Mouse (Mus musculus) embryonic facial prominence, embryonic 11.5 days (tissue): ENCODE data around the gene Dnal1. TPM values are rescaled to one million over a fixed set of nuclear protein-coding genes. Genes with fewer than 3 reads are reported as not detected.

Source experiments
- ATAC-seq: fragments of 200-750 bp; cut with Nextera tagmentation; replicated peaks from 2 replicates; pipeline ENCODE4 v1.8.0; 2017; ENCODE audit warnings: low read depth; ENCODE audit not compliant: insufficient number of reproducible peaks, low FRiP score, low TSS enrichment
- DNase-seq: peaks from one replicate; pipeline ENCODE4 v3.0.0-alpha.2; 2015; ENCODE audit warnings: low spot score
- H3K27ac ChIP-seq: fragments of 300-500 bp; sonication (generic); replicated peaks from 2 replicates; pipeline ENCODE4 v1.5.1; 2014; ENCODE audit warnings: mild to moderate bottlenecking, low read depth, low read length, control low read depth
- H3K27me3 ChIP-seq: fragments of 300-500 bp; sonication (generic); 2 replicates; pipeline ENCODE4 v1.6.1; 2014; ENCODE audit warnings: mild to moderate bottlenecking, low read length, moderate library complexity, mixed read lengths; ENCODE audit not compliant: control insufficient read depth, insufficient read depth
- H3K36me3 ChIP-seq: fragments of 300-500 bp; sonication (generic); replicated peaks from 2 replicates; pipeline ENCODE4 v1.6.1; 2014; ENCODE audit warnings: low read depth, mild to moderate bottlenecking, low read length, moderate library complexity, mixed read lengths; ENCODE audit not compliant: control insufficient read depth, insufficient read depth
- H3K4me1 ChIP-seq: fragments of 300-500 bp; sonication (generic); 2 replicates; pipeline ENCODE4 v1.6.1; 2014; ENCODE audit warnings: low read length, mixed read lengths; ENCODE audit not compliant: control insufficient read depth, insufficient read depth
- H3K4me2 ChIP-seq: fragments of 300-500 bp; sonication (generic); 2 replicates; pipeline ENCODE4 v1.6.1; 2014; ENCODE audit warnings: low read depth, mild to moderate bottlenecking, control low read depth, low read length, moderate library complexity
- H3K4me3 ChIP-seq: fragments of 300-500 bp; sonication (generic); 2 replicates; pipeline ENCODE4 v1.5.1; 2014; ENCODE audit warnings: low read depth, low read length, control low read depth
- H3K9ac ChIP-seq: fragments of 300-500 bp; sonication (generic); replicated peaks from 2 replicates; pipeline ENCODE4 v1.6.1; 2014; ENCODE audit warnings: mild to moderate bottlenecking, control low read depth, low read length
- H3K9me3 ChIP-seq: fragments of 300-500 bp; sonication (generic); replicated peaks from 2 replicates; pipeline ENCODE4 v1.6.1; 2016; ENCODE audit warnings: mild to moderate bottlenecking, low read length, inconsistent platforms, mixed read lengths; ENCODE audit not compliant: control insufficient read depth
- WGBS: fragments of 180-500 bp; shearing (Covaris S2); extraction: QIAGEN DNeasy Blood & Tissue Kit; methylation state at CpG from one replicate; pipeline ENCODE4 v1.1.7; 2014; 5-methylcytosine and 5-hydroxymethylcytosine counted together
- polyA plus RNA-seq: library from polyadenylated mRNA; unstranded; fragments of >200 nt; fragmentation: Nextera tagmentation; extraction: Ambion mirVana; gene quantifications from 2 replicates; pipeline ENCODE4 v1.2.1, GENCODE M21; 2014

Gene Dnal1
- polyA plus RNA-seq, 1 experiment from 2014 or later = 6.8 TPM

DNA sequence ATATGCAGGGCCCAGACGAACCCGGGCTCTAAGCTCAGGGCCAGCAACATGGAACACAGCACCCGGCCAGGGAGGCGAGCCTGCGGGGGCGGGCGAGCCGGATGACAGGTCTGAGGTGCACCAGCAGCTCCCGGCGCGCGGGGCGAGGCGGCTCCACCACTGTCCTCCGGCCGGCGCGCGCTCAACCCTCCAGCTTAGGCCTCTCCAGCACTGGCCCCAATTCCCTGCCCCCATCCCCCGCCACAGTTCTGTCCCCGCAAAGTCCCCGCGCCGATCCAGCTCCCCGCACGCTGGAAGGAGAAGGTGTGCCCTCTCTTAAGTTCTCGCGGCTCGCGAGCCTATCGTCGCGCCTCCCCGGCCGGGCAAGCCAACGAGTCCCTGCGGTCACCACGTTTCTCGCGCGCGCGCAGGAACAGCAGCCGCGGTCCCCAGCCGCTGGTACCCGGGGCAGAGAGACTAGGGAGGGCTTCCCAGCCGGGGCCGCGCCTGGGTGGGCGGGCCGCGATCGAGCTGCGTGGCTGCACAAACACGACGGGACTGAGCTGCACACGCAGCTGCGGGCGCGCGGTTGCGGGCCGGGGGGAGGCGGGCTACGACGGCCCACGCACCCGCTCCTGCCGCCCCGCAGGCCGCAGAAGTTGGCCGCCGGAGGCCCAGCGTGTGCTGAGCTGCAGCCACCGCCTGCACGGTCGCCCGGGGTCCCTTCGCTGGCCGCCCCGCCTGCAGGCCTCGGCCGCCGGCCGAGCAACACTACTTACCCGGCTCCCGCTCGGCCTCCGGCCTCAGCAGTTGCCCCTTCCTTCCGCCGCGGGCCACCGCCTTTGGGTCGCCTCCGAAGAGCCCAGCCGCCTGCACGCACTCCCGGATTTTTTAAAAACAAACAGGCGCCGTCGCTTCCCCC is 78.8 kb downstream of the Dnal1 start:
- Histone ChIP-seq H3K27ac (peak overlapping the region; percentile 79), H3K4me2 (peak overlapping the region; percentile 99), H3K4me3 (peak overlapping the region; percentile 78), H3K9me3 (no peaks in the 10 kb centered on the region), H3K9ac (peak overlapping the region; percentile 70), H3K27me3 (no peaks in the 10 kb centered on the region), H3K4me1 (peaks cover 7% of the 10 kb centered on the region), H3K36me3 (no peaks in the 10 kb centered on the region)
- peak; percentile 36 for ATAC-seq
- under 1% methylated on average over 85 of the region's 102 CpGs for WGBS
- DNase-seq = peak; percentile 76

DNA sequence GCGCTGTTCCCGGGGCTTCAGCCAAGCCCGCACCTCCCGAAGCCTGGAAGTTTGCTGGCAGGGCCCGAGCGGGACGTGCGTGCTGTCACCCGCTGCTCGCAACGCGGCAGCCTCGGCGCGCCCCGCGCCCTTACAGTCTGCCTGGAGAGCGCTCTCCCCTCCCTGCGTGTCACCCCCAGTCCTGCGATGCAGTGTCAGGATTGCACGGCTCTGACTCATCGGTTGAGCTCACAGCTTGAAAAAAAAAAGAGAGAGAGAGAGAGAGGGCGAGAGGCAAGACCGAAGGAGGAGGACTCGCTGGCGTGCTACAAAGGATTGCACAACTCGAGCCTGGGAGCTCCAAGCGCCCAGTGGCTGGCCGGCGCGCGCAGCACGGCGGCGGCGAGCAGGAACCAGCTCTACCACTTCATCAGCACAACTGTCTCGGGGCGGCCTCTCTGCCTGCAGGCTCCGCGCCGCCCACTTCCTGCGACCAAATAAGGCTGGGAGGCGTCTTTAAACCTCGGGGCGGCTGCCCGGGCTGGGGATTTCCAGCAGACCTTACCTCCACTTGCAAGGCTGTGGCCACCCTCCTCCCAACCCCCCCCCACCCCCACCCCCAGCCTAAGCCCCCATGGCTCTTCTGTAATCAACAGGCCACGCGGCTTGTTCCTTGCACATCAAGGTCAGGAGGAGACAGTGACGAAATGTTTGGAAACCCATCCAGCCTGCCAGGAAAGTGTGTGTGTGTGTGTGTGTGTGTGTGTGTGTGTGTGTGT is 79.7 kb downstream of the Dnal1 start:
- peaks cover 6% of the 10 kb centered on the region for H3K4me1 ChIP-seq
- H3K4me3 ChIP-seq = peak overlapping the region; percentile 78
- H3K36me3 ChIP-seq = no peaks in the 10 kb centered on the region
- peak overlapping the region; percentile 79 for H3K27ac ChIP-seq
- H3K4me2 ChIP-seq = peak overlapping the region; percentile 99
- 0% methylated on average over 48 of the region's 49 CpGs for WGBS
- H3K9ac ChIP-seq = peak overlapping the region; percentile 70
- H3K27me3 ChIP-seq = no peaks in the 10 kb centered on the region
- DNase-seq (peak; percentile 94), ATAC-seq (peak; percentile 79)
- no peaks in the 10 kb centered on the region for H3K9me3 ChIP-seq

DNA sequence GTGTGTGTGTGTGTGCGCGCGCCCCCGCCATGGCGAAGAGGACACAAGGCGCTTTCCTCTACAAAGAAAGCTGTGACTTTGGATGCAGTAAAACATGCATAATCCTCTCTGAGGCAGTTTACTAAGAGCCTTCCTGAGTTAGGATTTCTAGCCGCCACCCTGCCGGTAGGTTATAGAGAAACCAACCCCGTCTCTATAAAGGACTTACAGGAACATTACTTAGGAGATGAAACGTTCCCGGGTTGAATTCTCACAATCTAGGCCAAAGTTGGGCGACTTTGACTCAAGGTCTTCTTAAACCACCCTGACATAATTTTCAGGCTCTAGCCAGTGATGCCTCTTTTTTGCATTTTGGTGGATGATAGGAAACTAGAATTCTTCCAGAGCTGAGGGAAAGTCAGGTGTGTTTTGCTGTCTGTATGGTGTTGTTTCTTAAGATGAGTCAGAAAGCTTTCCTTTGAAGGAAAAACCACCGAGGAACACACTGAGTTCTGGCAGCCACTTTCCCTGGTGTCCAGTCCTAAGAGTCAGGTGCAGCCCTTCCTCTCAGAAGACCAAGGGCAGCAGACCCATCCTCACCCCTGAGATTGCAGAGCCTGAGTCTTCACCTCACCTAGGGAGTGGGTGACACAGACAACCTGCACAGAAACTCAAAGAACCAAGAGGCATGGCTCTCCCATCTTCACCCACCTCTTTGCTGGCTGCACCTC is 80.4 kb downstream of the Dnal1 start:
- H3K27me3 ChIP-seq = no peaks in the 10 kb centered on the region
- WGBS = 10% methylated on average over 10 of the region's 13 CpGs
- H3K4me1 ChIP-seq = peaks cover 6% of the 10 kb centered on the region
- no peak overlapping the region for H3K27ac ChIP-seq
- H3K9ac ChIP-seq = peak overlapping the region; percentile 70
- H3K36me3 ChIP-seq = no peaks in the 10 kb centered on the region
- H3K4me3 ChIP-seq = peak overlapping the region; percentile 78
- ATAC-seq (no peak), DNase-seq (no peak)
- H3K9me3 ChIP-seq = no peaks in the 10 kb centered on the region
- peak overlapping the region; percentile 99 for H3K4me2 ChIP-seq

DNA sequence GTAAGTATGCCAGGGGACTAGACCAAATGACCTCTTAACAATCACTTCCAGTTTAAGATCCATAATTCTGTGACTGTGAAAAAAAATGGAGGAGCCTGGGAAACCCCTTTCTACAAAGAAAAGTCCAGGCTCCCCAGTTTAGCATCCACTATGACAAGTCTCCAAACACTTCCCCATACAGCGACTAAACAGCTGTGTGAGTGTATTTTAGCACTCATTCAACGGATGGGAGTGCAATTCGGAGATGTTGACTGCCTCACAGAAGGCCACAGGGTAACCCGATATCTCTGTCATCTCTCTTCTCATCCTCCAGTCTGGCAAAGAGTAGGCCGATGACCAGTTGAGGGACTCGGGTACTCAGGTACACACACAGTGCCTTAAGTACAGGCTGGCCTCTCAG is 81.0 kb downstream of the Dnal1 start:
- Histone ChIP-seq H3K36me3 (no peaks in the 10 kb centered on the region), H3K27me3 (no peaks in the 10 kb centered on the region), H3K4me3 (no peak overlapping the region), H3K27ac (no peak overlapping the region), H3K4me2 (no peak overlapping the region), H3K9ac (no peak overlapping the region), H3K9me3 (no peaks in the 10 kb centered on the region), H3K4me1 (peaks cover 6% of the 10 kb centered on the region)
- DNase-seq (no peak), ATAC-seq (no peak)
- 39% methylated on average over 6 of the region's 6 CpGs for WGBS

Other genes with a start within 250 kb of the Dnal1 start
- gene Numb, start 192.4 kb upstream of the Dnal1 start, polyA plus RNA-seq = 30.7 and 36.0 TPM in 2 replicates
- gene Riox1, start 163.8 kb upstream of the Dnal1 start, polyA plus RNA-seq = 15.0 and 17.4 TPM in 2 replicates
- gene Heatr4, start 129.5 kb upstream of the Dnal1 start, polyA plus RNA-seq = not detected in 2 replicates
- gene Acot2, start 126.5 kb upstream of the Dnal1 start, polyA plus RNA-seq = 10.8 and 12.9 TPM in 2 replicates
- 36.0 and 41.3 TPM in 2 replicates for gene Acot1, start 104.9 kb upstream of the Dnal1 start, polyA plus RNA-seq
- gene Acot4, start 76.0 kb upstream of the Dnal1 start, polyA plus RNA-seq = 0.46 and 0.56 TPM in 2 replicates
- not detected in 2 replicates for gene Gm49366, start 75.4 kb upstream of the Dnal1 start, polyA plus RNA-seq
- 0.15 and 0.24 TPM in 2 replicates for gene Acot3, start 62.2 kb upstream of the Dnal1 start, polyA plus RNA-seq
- not detected in 2 replicates for gene Acot5, start 45.0 kb upstream of the Dnal1 start, polyA plus RNA-seq
- 1.0 and 1.7 TPM in 2 replicates for gene Acot6, start 13.7 kb upstream of the Dnal1 start, polyA plus RNA-seq
- 0.88 and 1.0 TPM in 2 replicates for gene Pnma1, start 34.1 kb downstream of the Dnal1 start, polyA plus RNA-seq
- 3.6 and 4.1 TPM in 2 replicates for gene Elmsan1, start 104.5 kb downstream of the Dnal1 start, polyA plus RNA-seq
- 12.9 and 14.7 TPM in 2 replicates for gene Ptgr2, start 170.9 kb downstream of the Dnal1 start, polyA plus RNA-seq
- 111 and 114 TPM in 2 replicates for gene Zfp410, start 202.5 kb downstream of the Dnal1 start, polyA plus RNA-seq
- 47.2 and 54.3 TPM in 2 replicates for gene Coq6, start 247.3 kb downstream of the Dnal1 start, polyA plus RNA-seq
- gene Fam161b, start 247.5 kb downstream of the Dnal1 start, polyA plus RNA-seq = 3.3 and 3.7 TPM in 2 replicates